ENCODE assay signal across 14 mouse cellular contexts in the genomic region with DNA sequence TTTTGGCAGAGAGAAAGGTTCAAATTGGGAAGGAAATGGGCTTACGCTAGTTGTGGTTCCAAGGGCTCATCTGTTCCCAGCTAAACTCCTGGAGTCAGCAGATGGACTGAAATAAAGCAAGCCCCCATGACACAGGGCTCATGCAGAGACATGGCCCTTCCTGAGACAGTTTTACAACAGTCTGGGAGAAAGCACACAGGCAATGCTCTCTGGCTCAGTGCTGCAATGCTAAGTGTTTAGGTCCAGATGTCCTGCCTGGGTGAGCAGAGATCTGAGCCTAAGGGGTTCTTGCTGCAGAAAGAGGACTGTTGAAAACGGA. TPM values are rescaled to one million over a fixed set of nuclear protein-coding genes. Genes with fewer than 3 reads are reported as not detected.
DNase-seq lines count a peak whose midpoint lies in the region; ATAC-seq and TF ChIP-seq lines count a peak whose summit lies in the region.
"Had no signal": no experiment of that assay in that cellular context is flagged by ENCODE, and none has a peak within 500 bp of the region (broad histone marks: within the 10 kb centered on the region; RNA-seq: fewer than 3 reads in every experiment).

No protein-coding gene starts in this region.

- WGBS in intestine, embryonic 14.5 days: 22% methylated on average over 2 of the region's 2 CpGs
- WGBS in intestine, postnatal 0 days: 50% methylated on average over 2 of the region's 2 CpGs
- WGBS in thymus, adult 2 months: 82% methylated on average over 2 of the region's 2 CpGs

- peak overlapping the region; percentile 51; the same call in 1 of the 2 replicates for H3K27ac ChIP-seq in intestine, embryonic 14.5 days (ENCODE audit: low read depth)
- no peak overlapping the region for H3K27ac ChIP-seq in intestine, postnatal 0 days (ENCODE audit: low read depth, low read length)
- H3K27ac ChIP-seq in thymus, adult 2 months (ENCODE audit: control insufficient read depth, insufficient read depth, low read length): 0 out of 2 replicates have a peak overlapping the region, but pooled peaks have one; percentile 10
- H3K27ac ChIP-seq: embryonic facial prominence, embryonic 15.5 days; heart, embryonic 15.5 days; neural tube, embryonic 12.5 days had no signal

- H3K4me1 ChIP-seq in intestine, embryonic 14.5 days (replicated peaks; ENCODE audit: control insufficient read depth, insufficient read depth, low read length): peaks cover 6% of the 10 kb centered on the region; the same call in 1 of the 2 replicates
- H3K4me1 ChIP-seq in intestine, postnatal 0 days (replicated peaks; ENCODE audit: control insufficient read depth, insufficient read depth, low read length): 0 out of 2 replicates have a peak, but pooled peaks cover 6% of the 10 kb centered on the region
- peaks cover 17% of the 10 kb centered on the region for H3K4me1 ChIP-seq in thymus, adult 2 months (replicated peaks; ENCODE audit: control insufficient read depth, insufficient read depth, low read length)

- H3K9me3 ChIP-seq in intestine, embryonic 14.5 days (ENCODE audit: control insufficient read depth, low read length): no peaks in the 10 kb centered on the region
- H3K9me3 ChIP-seq in intestine, postnatal 0 days (ENCODE audit: control insufficient read depth): no peaks in the 10 kb centered on the region
- H3K9me3 ChIP-seq: embryonic facial prominence, embryonic 15.5 days; heart, embryonic 15.5 days; megakaryocyte, embryonic 14.5 days; neural tube, embryonic 12.5 days had no signal

- no peak overlapping the region for H3K4me3 ChIP-seq in intestine, embryonic 14.5 days (ENCODE audit: low read depth, low read length)
- H3K4me3 ChIP-seq in intestine, postnatal 0 days (ENCODE audit: low read depth, low read length): no peak overlapping the region
- H3K4me3 ChIP-seq in thymus, adult 2 months (ENCODE audit: control insufficient read depth, insufficient read depth, low read length): no peak overlapping the region
- H3K4me3 ChIP-seq: embryonic facial prominence, embryonic 15.5 days; heart, embryonic 15.5 days; megakaryocyte, embryonic 14.5 days; neural tube, embryonic 12.5 days had no signal

- no peaks in the 10 kb centered on the region for H3K27me3 ChIP-seq in intestine, embryonic 14.5 days (replicated peaks; ENCODE audit: control insufficient read depth, insufficient read depth, low read length)
- no peaks in the 10 kb centered on the region for H3K27me3 ChIP-seq in intestine, postnatal 0 days (replicated peaks; ENCODE audit: control insufficient read depth, insufficient read depth, low read length)
- H3K27me3 ChIP-seq in thymus, adult 2 months (ENCODE audit: control insufficient read depth, insufficient read depth, low read length): no peaks in the 10 kb centered on the region
- H3K27me3 ChIP-seq: embryonic facial prominence, embryonic 15.5 days; heart, embryonic 15.5 days; megakaryocyte, embryonic 14.5 days had no signal

- TF ChIP-seq CTCF in intestine, postnatal 0 days (IDR thresholded peaks at IDR 0.05; ENCODE audit: low read depth): no peak
- no peak for TF ChIP-seq CTCF in thymus, adult 2 months (IDR thresholded peaks at IDR 0.05; ENCODE audit: borderline replicate concordance, control insufficient read depth, extremely low read depth, insufficient read depth, low read length, poor library complexity)

- H3K9ac ChIP-seq in intestine, embryonic 14.5 days (ENCODE audit: low read length): no peak overlapping the region
- H3K9ac ChIP-seq in intestine, postnatal 0 days (ENCODE audit: low read depth, low read length): no peak overlapping the region; the same call in 1 of the 2 replicates
- H3K9ac ChIP-seq: embryonic facial prominence, embryonic 15.5 days; heart, embryonic 15.5 days; neural tube, embryonic 12.5 days had no signal

- H3K4me2 ChIP-seq in intestine, embryonic 14.5 days (ENCODE audit: low read length): no peak overlapping the region
- no peak overlapping the region for H3K4me2 ChIP-seq in intestine, postnatal 0 days (replicated peaks; ENCODE audit: low read depth)
- H3K4me2 ChIP-seq: embryonic facial prominence, embryonic 15.5 days; heart, embryonic 15.5 days; neural tube, embryonic 12.5 days had no signal

- DNase-seq in embryo, embryonic 11 days: peak; percentile 11
- no peak for DNase-seq in embryo, embryonic 9.5 days (ENCODE audit: extremely low spot score)
- no peak for DNase-seq in intestine, embryonic 14.5 days (ENCODE audit: low spot score)
- DNase-seq in thymus, adult 2 months: no peak
- DNase-seq in thymus, postnatal 25 days: no peak
- no peak for DNase-seq in adrenal gland, postnatal 14 days
- DNase-seq in spleen, adult 18-20 months: no peak
- DNase-seq: kidney, postnatal 36 days had no signal

- H3K36me3 ChIP-seq in intestine, embryonic 14.5 days (ENCODE audit: control insufficient read depth, insufficient read depth, low read length): no peaks in the 10 kb centered on the region
- peaks cover 31% of the 10 kb centered on the region for H3K36me3 ChIP-seq in intestine, postnatal 0 days (ENCODE audit: control insufficient read depth, insufficient read depth)
- peaks cover 19% of the 10 kb centered on the region for H3K36me3 ChIP-seq in thymus, adult 2 months (ENCODE audit: control insufficient read depth, insufficient read depth, low read length)
- H3K36me3 ChIP-seq: embryonic facial prominence, embryonic 15.5 days; heart, embryonic 15.5 days; neural tube, embryonic 12.5 days had no signal

- ATAC-seq in intestine, embryonic 14.5 days (replicated peaks; ENCODE audit: low FRiP score, low TSS enrichment, low read depth): no peak
- no peak for ATAC-seq in intestine, postnatal 0 days
- ATAC-seq: activated CD4-positive, CD25-positive, alpha-beta regulatory T cell, adult 4 months had no signal

- TF ChIP-seq POLR2A in thymus, adult 2 months (IDR thresholded peaks at IDR 0.05; ENCODE audit: control insufficient read depth, extremely low read depth, insufficient read depth, low read length, poor library complexity): no peak

RNA-seq across cellular contexts. Expression of gene Vsir, which starts 15.6 kb away (rescaled TPM):
- polyA plus RNA-seq in intestine, embryonic 14.5 days (2014; fragmentation: Nextera tagmentation; extraction: Ambion mirVana): 6.0 and 6.1 TPM in 2 replicates
- 9.7 and 11.5 TPM in 2 replicates for polyA plus RNA-seq in intestine, postnatal 0 days (2015; fragmentation: Nextera tagmentation; extraction: Ambion mirVana)
- 162 and 166 TPM in 2 replicates for polyA plus RNA-seq in thymus, adult 2 months (2012; rRNA removed)
- 12.8 and 22.1 TPM in 2 replicates for total RNA-seq in adrenal gland, postnatal 14 days (2021)

RNA-seq across cellular contexts. Expression of gene Gm17455, which starts 37.3 kb away (rescaled TPM):
- 2.3 and 2.4 TPM in 2 replicates for polyA plus RNA-seq in intestine, embryonic 14.5 days (2014; fragmentation: Nextera tagmentation; extraction: Ambion mirVana)
- 0.65 and 1.1 TPM in 2 replicates for polyA plus RNA-seq in intestine, postnatal 0 days (2015; fragmentation: Nextera tagmentation; extraction: Ambion mirVana)
- 1.1 and 2.3 TPM in 2 replicates for polyA plus RNA-seq in thymus, adult 2 months (2012; rRNA removed)
- not detected in 2 replicates for total RNA-seq in adrenal gland, postnatal 14 days (2021)

Comparison
In these comparisons a context has a peak if more than half of its experiments do, and no peak if none do; other contexts are left out.
1. RNA of gene Vsir, which starts 15.6 kb away (polyA plus RNA-seq): 162 to 166 TPM in thymus, adult 2 months; 9.7 to 11.5 TPM in intestine, postnatal 0 days and 6.0 to 6.1 TPM in intestine, embryonic 14.5 days; every median in the first group is over 10 times any median in the second.